Mouse (Mus musculus): ENCODE results near the gene Zdhhc1.
A peak's percentile ranks its signal among the peaks of the same experiment; 100 is the strongest.

Zdhhc1 gene

DNA sequence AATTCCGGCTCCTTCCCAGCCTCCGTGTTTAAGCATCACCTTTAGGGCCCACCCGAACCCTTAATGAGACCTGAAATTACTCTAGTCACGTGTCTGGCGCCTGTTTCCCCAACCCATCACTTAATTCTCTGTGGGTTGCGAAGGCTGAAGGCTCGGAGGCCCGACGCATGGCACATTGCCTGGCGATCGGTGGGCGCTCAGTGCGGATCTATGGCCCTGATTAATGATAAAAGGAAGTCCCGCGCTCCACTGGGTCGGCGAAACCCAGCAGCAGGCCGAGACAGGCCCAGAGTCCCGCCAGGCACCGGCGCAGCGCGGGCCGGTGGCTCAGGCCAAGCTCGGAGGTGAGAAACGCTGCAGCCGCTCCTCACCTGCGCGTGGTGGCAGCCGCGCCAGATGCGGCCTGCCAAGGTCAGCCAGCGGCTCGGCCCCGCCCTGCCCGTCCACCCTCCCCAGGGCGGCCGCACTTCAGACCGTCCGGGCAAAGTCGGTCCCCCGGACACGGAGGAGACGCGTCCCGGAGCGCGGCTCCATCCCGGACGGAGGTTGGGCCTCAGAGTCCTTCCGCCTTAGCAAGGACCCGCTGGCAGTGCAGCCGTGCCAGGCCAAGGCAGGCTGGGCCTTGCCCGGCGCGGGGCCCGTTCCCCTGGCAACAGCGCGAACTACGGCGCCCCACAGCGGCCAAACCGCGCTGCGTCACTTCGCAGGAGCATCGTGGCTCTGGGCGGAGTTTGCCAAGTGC, at the start of gene Zdhhc1:
Gene Zdhhc1, minus strand, starts transcription at position 464 of the 742 bp plus-strand sequence.
- DNase-seq (ENCODE audit: low read depth): no peak

DNA sequence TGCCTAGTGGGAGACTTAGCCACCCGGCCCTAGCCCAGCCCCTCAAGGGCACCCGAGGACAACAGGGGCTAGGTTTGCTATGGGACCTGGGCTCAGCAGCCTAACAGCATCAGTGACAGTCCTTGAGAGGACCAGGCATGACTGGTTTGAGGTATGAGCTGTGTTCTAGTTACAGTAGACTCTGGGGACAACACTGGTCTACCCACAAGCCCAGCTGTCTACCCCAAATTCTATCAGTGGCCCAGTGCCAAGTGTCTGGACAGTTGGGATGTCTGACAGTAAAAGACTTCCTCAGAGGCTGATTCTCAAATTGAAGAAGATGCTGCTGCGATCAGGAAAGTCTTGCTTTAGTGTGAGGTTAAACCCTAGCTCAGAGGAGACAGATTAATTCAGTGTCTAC, 48.5 kb upstream of the Zdhhc1 start:
- no peak for DNase-seq (ENCODE audit: low read depth)

DNA sequence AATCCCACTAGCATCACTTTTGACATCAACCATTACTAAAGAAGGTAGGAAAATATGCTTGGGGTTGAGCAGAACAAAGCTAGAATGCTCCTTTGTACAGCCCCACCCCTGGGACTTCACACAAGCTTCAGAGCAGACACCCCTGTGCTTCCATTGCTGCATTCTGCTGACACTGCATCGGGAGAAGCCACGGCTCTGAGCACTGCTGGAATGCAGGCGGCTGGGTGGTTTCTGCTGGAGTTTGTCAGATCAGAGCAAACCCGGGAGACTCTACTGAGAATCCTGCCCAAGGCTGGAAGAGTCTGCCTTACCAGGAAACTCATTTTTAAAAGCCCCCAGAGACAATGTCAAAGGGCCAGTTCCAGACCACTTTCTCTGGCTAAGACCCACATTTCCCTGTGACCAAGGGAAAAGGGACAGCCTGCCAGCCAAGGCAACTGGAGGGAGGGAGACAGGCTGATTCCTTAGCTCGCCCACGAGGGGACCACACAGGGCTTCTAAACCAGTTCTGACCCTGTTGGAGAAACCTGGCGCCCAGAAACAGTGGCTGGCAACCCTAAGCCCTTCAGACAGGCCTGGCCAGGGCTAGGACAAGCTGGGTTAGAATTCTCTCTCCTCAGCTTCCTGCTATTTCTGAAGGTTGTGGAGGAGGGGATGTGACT, 48.0 kb upstream of the Zdhhc1 start:
- no peak for DNase-seq (ENCODE audit: low read depth)

GRCm38 (mm10) chr8:105543703-105544102, 47.0 kb upstream of the Zdhhc1 start:
- DNase-seq (ENCODE audit: low read depth): no peak

DNA sequence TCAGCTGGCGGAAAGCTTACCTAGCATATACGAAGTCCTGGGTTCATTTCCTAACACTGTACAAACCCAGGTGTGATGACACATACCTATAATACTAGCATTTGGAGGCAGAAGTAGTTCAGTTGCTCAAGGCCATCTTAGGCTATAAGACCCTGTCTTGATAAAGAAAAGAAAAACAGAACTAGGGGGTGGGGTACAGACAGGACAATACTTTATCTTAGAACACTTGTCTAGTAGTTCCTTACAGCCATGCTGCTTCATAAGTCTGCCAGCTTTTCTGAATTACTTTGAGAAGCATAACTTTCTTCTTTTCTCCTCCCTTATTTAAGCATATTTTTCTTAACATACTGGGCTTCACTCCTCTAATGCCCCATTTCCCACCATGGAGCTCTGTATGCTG, 46.1 kb upstream of the Zdhhc1 start:
- DNase-seq (ENCODE audit: low read depth): no peak

DNA sequence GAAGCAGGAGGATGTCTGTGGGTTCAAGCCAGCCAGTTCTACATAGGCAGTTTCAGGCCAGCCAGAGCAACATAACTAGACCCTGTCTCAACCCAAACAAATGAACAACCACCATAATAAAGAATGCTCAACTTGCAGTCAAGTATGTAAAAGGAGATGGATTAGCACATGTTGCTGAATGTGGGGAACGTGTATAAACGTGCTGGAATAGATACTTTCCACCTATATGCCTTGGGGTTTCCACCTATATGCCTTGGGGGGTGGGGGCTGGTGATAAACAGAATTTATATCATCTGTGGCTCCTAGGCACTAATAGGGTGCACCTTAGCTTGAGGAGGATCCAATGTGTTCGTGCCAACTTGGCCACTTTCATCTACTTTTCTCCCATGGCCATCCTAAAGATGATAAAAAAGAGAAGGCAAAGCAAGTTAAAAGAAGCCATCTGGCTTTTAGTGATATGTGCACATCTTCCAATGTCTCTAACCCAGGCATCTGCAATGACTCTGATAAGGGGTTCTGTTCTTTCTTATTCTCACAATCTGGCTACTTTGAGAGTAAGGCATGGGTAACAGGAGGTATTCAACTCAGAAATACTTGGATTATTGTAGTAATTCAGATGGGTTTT, 45.4 kb upstream of the Zdhhc1 start:
- no peak for DNase-seq (ENCODE audit: low read depth)

DNA sequence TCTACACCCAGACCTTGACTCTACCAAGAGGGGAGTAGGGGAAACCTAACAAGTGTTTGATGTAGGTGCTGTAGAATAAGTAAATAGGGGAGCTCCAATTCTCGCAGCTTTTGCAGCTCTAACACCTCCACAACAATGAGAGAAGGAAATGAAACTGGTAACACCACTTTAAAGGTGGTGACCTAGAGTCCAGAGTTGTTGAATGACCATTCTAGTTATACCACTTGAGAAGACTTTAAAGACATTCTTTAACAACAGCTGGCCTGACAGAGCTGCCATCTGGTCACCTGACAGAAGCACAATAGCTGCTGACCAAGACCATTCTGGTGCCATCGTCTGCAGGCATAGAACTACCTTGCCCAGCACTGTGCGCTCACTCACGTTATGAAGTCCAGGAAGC, 42.2 kb upstream of the Zdhhc1 start:
- DNase-seq (ENCODE audit: low read depth): no peak

- DNase-seq (ENCODE audit: low read depth): no peak
These were observed 40.4 kb upstream of the Zdhhc1 start for GRCm38 (mm10) chr8:105537011-105537677.

DNA sequence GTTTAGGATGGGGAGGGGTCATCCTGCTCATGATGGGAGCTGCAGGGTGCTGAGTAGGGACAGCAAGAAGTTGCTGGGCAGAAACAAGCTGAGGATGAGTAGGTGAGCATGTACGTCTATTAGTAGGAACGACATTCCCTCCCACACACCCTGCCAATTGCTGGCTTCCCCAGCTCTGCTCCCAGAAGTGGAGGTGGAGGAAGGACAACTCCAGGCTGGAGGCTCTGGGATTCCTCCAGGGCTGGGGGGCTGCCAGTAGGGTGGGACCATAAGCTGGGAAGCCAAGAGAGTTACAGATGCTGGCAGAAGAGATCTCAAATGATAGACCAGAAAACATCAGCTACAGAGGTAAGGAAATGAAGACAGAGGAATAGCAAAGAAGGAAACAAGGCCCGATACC, 39.8 kb upstream of the Zdhhc1 start:
- no peak for DNase-seq (ENCODE audit: low read depth)

DNA sequence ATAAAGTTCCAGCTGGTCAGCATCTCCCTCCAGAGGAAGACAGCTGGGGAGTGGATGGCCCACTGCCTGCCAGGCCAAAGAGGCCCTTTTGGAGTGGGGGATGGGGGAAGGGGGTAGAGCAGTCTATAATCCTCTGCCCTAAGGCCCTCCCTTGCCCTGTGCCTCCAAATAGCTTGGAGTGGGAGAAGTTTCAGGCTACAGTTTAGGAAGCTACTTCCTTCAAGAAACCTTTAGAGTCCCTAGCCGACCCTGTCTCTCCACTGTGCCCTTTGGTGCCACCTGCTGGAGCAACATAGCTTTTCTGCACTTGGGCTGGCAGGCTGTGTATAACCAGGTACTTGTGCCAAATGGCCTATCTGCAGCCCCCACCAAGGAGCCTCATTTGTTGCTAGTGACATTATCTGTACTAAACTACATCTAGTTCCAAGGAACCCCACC, 37.2 kb upstream of the Zdhhc1 start:
- DNase-seq (ENCODE audit: low read depth): peak; percentile 76

DNA sequence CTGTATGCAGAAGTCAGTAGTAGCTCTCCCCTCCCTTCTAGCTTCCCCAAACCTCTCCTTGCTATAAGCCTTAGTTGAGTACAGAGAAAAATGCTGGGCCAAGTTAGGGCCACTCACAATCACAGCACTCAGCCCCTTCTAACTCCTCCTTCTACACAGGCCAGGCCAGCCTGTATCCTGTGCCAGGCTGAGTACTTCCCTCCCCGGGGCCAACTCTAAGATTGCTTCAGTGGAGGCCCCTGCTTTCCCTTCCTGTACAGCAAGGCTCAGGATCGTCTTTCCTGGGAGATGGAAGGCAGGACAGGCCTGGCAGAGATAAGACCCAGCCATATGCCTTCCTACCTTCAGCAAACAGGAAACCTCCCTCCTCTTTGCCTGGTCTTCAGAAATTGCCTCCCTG, 36.7 kb upstream of the Zdhhc1 start:
- DNase-seq (ENCODE audit: low read depth): no peak

- peak; percentile 57 for DNase-seq (ENCODE audit: low read depth)
These were observed 35.1 kb upstream of the Zdhhc1 start for GRCm38 (mm10) chr8:105531774-105532173.

DNA sequence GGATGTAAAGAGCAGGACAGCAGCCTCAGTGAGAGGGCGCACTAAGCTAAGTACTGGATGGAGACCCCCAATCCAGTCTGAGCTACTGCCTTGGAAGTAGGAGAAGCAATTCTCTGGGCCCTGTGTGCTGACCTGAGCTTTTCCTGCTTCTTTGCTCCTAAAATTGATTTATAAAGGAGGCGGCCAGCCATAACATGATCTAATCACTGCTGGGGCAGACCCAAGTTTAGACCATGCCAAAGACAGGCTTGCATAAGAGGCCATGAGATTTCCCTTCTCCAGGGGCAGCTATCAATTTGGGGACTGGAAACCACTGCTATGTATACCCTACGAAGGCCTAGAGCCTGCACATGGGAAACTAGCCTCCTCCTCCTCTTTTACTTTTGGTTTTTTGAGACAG, 32.6 kb upstream of the Zdhhc1 start:
- DNase-seq (ENCODE audit: low read depth): no peak

GRCm38 (mm10) chr8:105528206-105528605, 31.5 kb upstream of the Zdhhc1 start:
- DNase-seq (ENCODE audit: low read depth): no peak

DNA sequence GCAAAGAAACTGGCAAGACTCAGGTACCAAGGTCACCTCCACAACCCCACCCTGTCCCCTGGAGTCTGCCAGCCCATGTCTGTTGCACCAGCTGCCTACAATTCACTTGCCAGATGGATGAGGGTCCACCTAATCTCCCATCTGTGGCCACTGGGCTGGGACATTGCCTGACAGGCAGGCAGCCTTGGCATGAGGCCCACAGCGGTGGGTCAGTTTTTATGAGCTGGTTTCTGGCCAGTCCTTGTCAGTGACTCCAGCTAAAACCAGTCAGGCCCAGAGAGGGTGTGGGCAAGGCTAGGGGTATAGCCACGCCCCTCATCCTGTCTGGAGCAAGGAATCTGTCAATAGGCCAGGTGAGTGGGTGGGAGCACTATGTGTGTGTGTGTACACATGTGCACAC, 30.4 kb upstream of the Zdhhc1 start:
- no peak for DNase-seq (ENCODE audit: low read depth)

DNA sequence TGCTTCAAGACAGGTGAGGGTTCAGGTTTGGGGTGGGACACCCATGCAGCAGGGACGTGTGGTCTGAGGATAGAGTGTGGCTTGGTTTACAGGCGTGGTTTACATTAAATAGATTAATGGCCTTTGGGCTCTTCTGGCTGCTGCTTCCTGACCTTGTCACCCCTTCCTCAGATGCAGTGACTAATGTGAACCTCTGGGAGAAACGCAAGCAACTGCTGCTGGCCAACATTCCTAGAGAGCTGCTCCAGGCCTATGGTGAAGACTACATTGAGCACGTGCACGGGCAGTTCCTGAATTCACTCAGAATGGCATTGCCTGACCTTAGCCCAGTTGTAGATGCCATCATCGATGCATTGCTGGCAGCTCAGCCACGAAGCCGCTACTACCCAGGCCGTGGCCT, 26.2 kb upstream of the Zdhhc1 start:
- no peak for DNase-seq (ENCODE audit: low read depth)

GRCm38 (mm10) chr8:105521995-105522769, 25.5 kb upstream of the Zdhhc1 start:
- no peak for DNase-seq (ENCODE audit: low read depth)

DNA sequence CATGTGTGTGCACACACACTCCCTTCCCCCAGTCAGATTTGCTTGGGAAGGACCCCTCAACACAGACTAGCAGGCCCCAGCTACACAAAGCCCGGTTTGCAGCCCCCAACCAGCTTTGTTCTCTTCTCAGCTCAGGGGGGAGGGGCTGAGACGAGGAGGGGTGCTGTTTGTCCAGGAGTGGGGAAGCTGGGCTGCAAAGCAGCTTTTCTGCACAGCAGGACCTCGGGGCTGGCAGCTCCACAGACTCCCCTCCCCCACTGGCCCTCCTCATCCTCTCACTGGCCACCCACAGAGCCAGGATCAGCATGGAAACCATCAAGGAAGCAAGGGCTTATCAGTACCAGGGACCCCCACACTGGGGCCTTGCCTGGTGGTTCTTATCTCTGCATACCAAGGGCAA, 24.4 kb upstream of the Zdhhc1 start:
- DNase-seq (ENCODE audit: low read depth): no peak

DNA sequence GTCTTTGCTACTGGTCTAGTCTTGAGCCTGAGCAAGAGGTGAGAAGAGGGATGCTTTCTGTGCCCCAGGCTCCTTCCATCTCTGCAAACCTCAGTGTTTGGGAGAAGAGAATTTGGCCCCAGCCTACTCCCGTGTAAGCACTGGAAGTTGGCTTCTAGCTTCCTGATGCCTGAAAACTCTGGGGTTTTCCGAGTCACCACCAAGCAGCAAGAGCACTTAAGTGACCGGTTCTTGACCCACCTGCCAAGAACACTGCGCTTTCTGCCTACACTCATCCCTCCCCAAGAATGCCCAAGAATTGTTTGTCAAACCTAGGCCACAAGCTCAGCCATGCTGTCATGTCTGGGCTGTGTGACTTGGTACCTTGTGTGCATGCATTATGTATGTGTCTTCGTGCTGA, 23.8 kb upstream of the Zdhhc1 start:
- DNase-seq (ENCODE audit: low read depth): no peak

GRCm38 (mm10) chr8:105519591-105519990, 22.9 kb upstream of the Zdhhc1 start:
- DNase-seq (ENCODE audit: low read depth): no peak

- no peak for DNase-seq (ENCODE audit: low read depth)
These were observed 22.0 kb upstream of the Zdhhc1 start, which contains the start of gene Hsd11b2 for GRCm38 (mm10) chr8:105518436-105519313. Gene Hsd11b2, plus strand, starts transcription at chr8:105518755.
